Mouse (Mus musculus): ENCODE results near the gene Rab25. TPM values are rescaled to one million over a fixed set of nuclear protein-coding genes. Genes with fewer than 3 reads are reported as not detected.

The Rab25 gene
- polyA plus RNA-seq, 1 experiment from 2014 or later: 1.1 TPM

GRCm38 (mm10) chr3:88540085-88540484 lies 8.0 kb downstream of the Rab25 start:
- Histone ChIP-seq H3K27ac (ENCODE audit: low read length) (no peak overlapping the region), H3K9me3 (replicated peaks; ENCODE audit: control insufficient read depth, low read length) (no peaks in the 10 kb centered on the region), H3K9ac (ENCODE audit: low read depth, low read length) (no peak overlapping the region), H3K36me3 (ENCODE audit: control insufficient read depth, insufficient read depth) (no peaks in the 10 kb centered on the region), H3K4me1 (ENCODE audit: control insufficient read depth, low read depth, low read length) (peaks cover 14% of the 10 kb centered on the region), H3K4me3 (ENCODE audit: low read depth, low read length) (no peak overlapping the region), H3K4me2 (ENCODE audit: low read depth, low read length) (no peak overlapping the region), H3K27me3 (ENCODE audit: control insufficient read depth, insufficient read depth, low read depth, low read length) (no peaks in the 10 kb centered on the region)
- ATAC-seq (ENCODE audit: low read depth): no peak
- WGBS (ENCODE audit: insufficient replicate concordance): 72% methylated on average over 5 of the region's 5 CpGs

- no peak overlapping the region for H3K4me3 ChIP-seq (ENCODE audit: low read depth, low read length)
- H3K4me1 ChIP-seq (ENCODE audit: control insufficient read depth, low read depth, low read length): peaks cover 14% of the 10 kb centered on the region
- H3K36me3 ChIP-seq (ENCODE audit: control insufficient read depth, insufficient read depth): no peaks in the 10 kb centered on the region
- H3K4me2 ChIP-seq (ENCODE audit: low read depth, low read length): no peak overlapping the region
- no peaks in the 10 kb centered on the region for H3K9me3 ChIP-seq (replicated peaks; ENCODE audit: control insufficient read depth, low read length)
- no peak for ATAC-seq (ENCODE audit: low read depth)
- H3K27me3 ChIP-seq (ENCODE audit: control insufficient read depth, insufficient read depth, low read depth, low read length): no peaks in the 10 kb centered on the region; the same call in 1 of the 2 replicates
- H3K9ac ChIP-seq (ENCODE audit: low read depth, low read length): no peak overlapping the region
- WGBS (ENCODE audit: insufficient replicate concordance): 57% methylated on average over 3 of the region's 3 CpGs
- no peak overlapping the region for H3K27ac ChIP-seq (ENCODE audit: low read length)
These were observed 8.7 kb downstream of the Rab25 start for GRCm38 (mm10) chr3:88539397-88539796.

- H3K36me3 ChIP-seq (ENCODE audit: control insufficient read depth, insufficient read depth): no peaks in the 10 kb centered on the region
- WGBS (ENCODE audit: insufficient replicate concordance): 65% methylated on average over 9 of the region's 9 CpGs
- no peak for ATAC-seq (ENCODE audit: low read depth)
- no peak overlapping the region for H3K4me3 ChIP-seq (ENCODE audit: low read depth, low read length)
- H3K9ac ChIP-seq (ENCODE audit: low read depth, low read length): no peak overlapping the region
- no peaks in the 10 kb centered on the region; the same call in 1 of the 2 replicates for H3K27me3 ChIP-seq (ENCODE audit: control insufficient read depth, insufficient read depth, low read depth, low read length)
- H3K27ac ChIP-seq (ENCODE audit: low read length): no peak overlapping the region
- no peak overlapping the region for H3K4me2 ChIP-seq (ENCODE audit: low read depth, low read length)
- no peaks in the 10 kb centered on the region for H3K9me3 ChIP-seq (replicated peaks; ENCODE audit: control insufficient read depth, low read length)
- peaks cover 14% of the 10 kb centered on the region for H3K4me1 ChIP-seq (ENCODE audit: control insufficient read depth, low read depth, low read length)
These were observed 9.6 kb downstream of the Rab25 start for GRCm38 (mm10) chr3:88538271-88539145.

GRCm38 (mm10) chr3:88537146-88537545 lies 11.0 kb downstream of the Rab25 start:
- Histone ChIP-seq H3K9ac (ENCODE audit: low read depth, low read length) (no peak overlapping the region), H3K27me3 (ENCODE audit: control insufficient read depth, insufficient read depth, low read depth, low read length) (peaks cover 9% of the 10 kb centered on the region), H3K4me1 (ENCODE audit: control insufficient read depth, low read depth, low read length) (peaks cover 23% of the 10 kb centered on the region)

GRCm38 (mm10) chr3:88536103-88536930 lies 11.8 kb downstream of the Rab25 start:
- Histone ChIP-seq H3K4me1 (ENCODE audit: control insufficient read depth, low read depth, low read length) (peaks cover 28% of the 10 kb centered on the region), H3K27me3 (ENCODE audit: control insufficient read depth, insufficient read depth, low read depth, low read length) (peaks cover 9% of the 10 kb centered on the region), H3K9ac (ENCODE audit: low read depth, low read length) (peak overlapping the region; percentile 62), H3K27ac (ENCODE audit: low read length) (peak overlapping the region; percentile 54), H3K9me3 (replicated peaks; ENCODE audit: control insufficient read depth, low read length) (no peaks in the 10 kb centered on the region), H3K4me2 (ENCODE audit: low read depth, low read length) (peak overlapping the region; percentile 92), H3K36me3 (ENCODE audit: control insufficient read depth, insufficient read depth) (no peaks in the 10 kb centered on the region), H3K4me3 (ENCODE audit: low read depth, low read length) (peak overlapping the region; percentile 61)
- 4% methylated on average over 64 of the region's 64 CpGs for WGBS (ENCODE audit: insufficient replicate concordance)
- ATAC-seq (ENCODE audit: low read depth): peak; percentile 86

More at GRCm38 (mm10) chr3:88537146-88537545, 11.0 kb downstream of the Rab25 start:
- peak overlapping the region; percentile 29; the same call in 1 of the 2 replicates for H3K27ac ChIP-seq (ENCODE audit: low read length)
- H3K36me3 ChIP-seq (ENCODE audit: control insufficient read depth, insufficient read depth): no peaks in the 10 kb centered on the region
- H3K4me2 ChIP-seq (ENCODE audit: low read depth, low read length): peak overlapping the region; percentile 92
- no peaks in the 10 kb centered on the region for H3K9me3 ChIP-seq (replicated peaks; ENCODE audit: control insufficient read depth, low read length)
- 71% methylated on average over 6 of the region's 6 CpGs for WGBS (ENCODE audit: insufficient replicate concordance)
- H3K4me3 ChIP-seq (ENCODE audit: low read depth, low read length): peak overlapping the region; percentile 61
- peak; percentile 4; the same call in 1 of the 2 replicates for ATAC-seq (ENCODE audit: low read depth)

GRCm38 (mm10) chr3:88535527-88535926 lies 12.6 kb downstream of the Rab25 start:
- Histone ChIP-seq H3K27ac (ENCODE audit: low read length) (no peak overlapping the region), H3K9ac (ENCODE audit: low read depth, low read length) (no peak overlapping the region), H3K4me1 (ENCODE audit: control insufficient read depth, low read depth, low read length) (peaks cover 34% of the 10 kb centered on the region), H3K9me3 (replicated peaks; ENCODE audit: control insufficient read depth, low read length) (no peaks in the 10 kb centered on the region), H3K4me3 (ENCODE audit: low read depth, low read length) (no peak overlapping the region), H3K36me3 (ENCODE audit: control insufficient read depth, insufficient read depth) (no peaks in the 10 kb centered on the region), H3K4me2 (ENCODE audit: low read depth, low read length) (0 out of 2 replicates have a peak overlapping the region, but pooled peaks have one; percentile 92), H3K27me3 (ENCODE audit: control insufficient read depth, insufficient read depth, low read depth, low read length) (peaks cover 9% of the 10 kb centered on the region)
- ATAC-seq (ENCODE audit: low read depth): no peak
- WGBS (ENCODE audit: insufficient replicate concordance): 81% methylated on average over 4 of the region's 4 CpGs

- Histone ChIP-seq H3K9me3 (replicated peaks; ENCODE audit: control insufficient read depth, low read length) (no peaks in the 10 kb centered on the region), H3K4me2 (ENCODE audit: low read depth, low read length) (no peak overlapping the region), H3K9ac (ENCODE audit: low read depth, low read length) (no peak overlapping the region), H3K4me1 (ENCODE audit: control insufficient read depth, low read depth, low read length) (peaks cover 36% of the 10 kb centered on the region), H3K36me3 (ENCODE audit: control insufficient read depth, insufficient read depth) (no peaks in the 10 kb centered on the region), H3K27me3 (ENCODE audit: control insufficient read depth, insufficient read depth, low read depth, low read length) (peaks cover 9% of the 10 kb centered on the region), H3K4me3 (ENCODE audit: low read depth, low read length) (no peak overlapping the region), H3K27ac (ENCODE audit: low read length) (no peak overlapping the region)
- ATAC-seq (ENCODE audit: low read depth): no peak
- WGBS (ENCODE audit: insufficient replicate concordance): 67% methylated on average over 3 of the region's 3 CpGs
These were observed 13.1 kb downstream of the Rab25 start for GRCm38 (mm10) chr3:88535005-88535404.

GRCm38 (mm10) chr3:88533706-88534105 lies 14.4 kb downstream of the Rab25 start:
- Histone ChIP-seq H3K4me3 (ENCODE audit: low read depth, low read length) (no peak overlapping the region), H3K36me3 (ENCODE audit: control insufficient read depth, insufficient read depth) (no peaks in the 10 kb centered on the region), H3K4me2 (ENCODE audit: low read depth, low read length) (no peak overlapping the region), H3K27me3 (ENCODE audit: control insufficient read depth, insufficient read depth, low read depth, low read length) (peaks cover 9% of the 10 kb centered on the region), H3K4me1 (ENCODE audit: control insufficient read depth, low read depth, low read length) (peaks cover 41% of the 10 kb centered on the region), H3K27ac (ENCODE audit: low read length) (no peak overlapping the region), H3K9ac (ENCODE audit: low read depth, low read length) (no peak overlapping the region), H3K9me3 (replicated peaks; ENCODE audit: control insufficient read depth, low read length) (no peaks in the 10 kb centered on the region)
- ATAC-seq (ENCODE audit: low read depth): no peak
- WGBS (ENCODE audit: insufficient replicate concordance): 27% methylated on average over 5 of the region's 5 CpGs

Measured in liver, embryonic 16.5 days (tissue).